Mouse (Mus musculus): ENCODE measurements around the gene Dll3.
"Not testable (repeated sequence)": the region's sequence is repeated elsewhere in the genome, so short reads cannot be mapped to it uniquely, and the experiment has no call there.

Dll3 gene

GRCm38 (mm10) chr7:28243943-28244342 is 58.1 kb downstream of the Dll3 start:
- not testable (repeated sequence) for DNase-seq

Measured in right cerebral cortex, postnatal 14 days (tissue).